Mouse (Mus musculus): Measurements from ENCODE around the gene Hoxd13.

Hoxd13 gene

GRCm38 (mm10) chr2:74694066-74694465, 26.0 kb downstream of the Hoxd13 start:
- CTCF ChIA-PET = no interaction called here

DNA sequence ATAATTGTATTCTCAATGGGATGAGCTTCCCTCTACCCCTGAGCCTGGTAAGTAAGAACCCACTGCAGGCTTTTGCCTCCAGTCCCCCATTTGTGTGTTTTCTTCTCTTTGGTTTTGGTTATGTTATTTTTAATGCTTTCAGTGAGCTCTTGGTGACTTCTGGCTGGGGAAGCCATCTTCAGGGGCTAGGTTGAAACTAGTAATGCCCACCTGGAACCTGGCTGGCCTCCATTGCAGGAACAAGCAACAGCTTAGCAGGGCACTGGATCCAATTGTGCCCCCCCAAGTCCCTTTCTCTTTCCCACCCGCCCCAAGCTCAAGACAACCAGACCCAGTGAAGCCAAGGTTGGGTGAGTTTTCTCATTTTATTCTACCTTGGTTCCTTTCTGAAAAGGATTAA, 27.3 kb downstream of the Hoxd13 start:
- CTCF ChIA-PET = no interaction called here

DNA sequence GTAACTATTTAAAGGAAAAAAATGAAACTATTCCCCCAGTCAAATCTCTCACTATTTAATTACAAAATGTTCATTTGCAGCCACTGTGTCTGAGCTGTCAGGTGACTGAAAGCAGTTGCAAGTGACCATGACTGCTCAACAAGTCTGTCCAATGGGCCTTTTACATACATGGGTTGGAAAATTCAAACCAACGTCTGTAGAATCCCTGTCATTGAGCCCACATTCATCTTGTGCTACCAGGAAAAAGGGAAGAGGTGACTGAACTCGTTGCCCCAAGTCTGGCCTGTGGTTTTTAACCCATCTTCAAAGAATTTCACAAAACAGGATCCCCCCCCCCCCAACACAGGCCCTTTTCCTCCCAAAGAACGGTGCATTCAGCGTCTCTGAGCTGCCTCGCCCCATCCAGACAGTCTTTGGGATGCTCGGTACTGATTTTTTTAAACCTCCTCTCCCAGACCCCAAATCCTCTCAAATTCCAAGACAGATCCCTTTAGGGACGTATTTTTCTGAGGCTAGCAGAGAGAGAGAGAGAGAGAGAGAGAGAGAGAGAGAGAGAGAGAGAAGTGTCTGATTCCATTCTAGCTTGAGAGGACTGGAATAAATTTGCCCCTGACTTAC, 27.8 kb downstream of the Hoxd13 start:
- CTCF ChIA-PET = no interaction called here

- CTCF ChIA-PET = no interaction called here
These were observed 28.6 kb downstream of the Hoxd13 start for GRCm38 (mm10) chr2:74696442-74697335.

- CTCF ChIA-PET = no interaction called here
These were observed 29.5 kb downstream of the Hoxd13 start, which contains the start of gene Hoxd9 for GRCm38 (mm10) chr2:74697567-74698121. TSS of gene Hoxd9 (plus strand) at chr2:74697727.

DNA sequence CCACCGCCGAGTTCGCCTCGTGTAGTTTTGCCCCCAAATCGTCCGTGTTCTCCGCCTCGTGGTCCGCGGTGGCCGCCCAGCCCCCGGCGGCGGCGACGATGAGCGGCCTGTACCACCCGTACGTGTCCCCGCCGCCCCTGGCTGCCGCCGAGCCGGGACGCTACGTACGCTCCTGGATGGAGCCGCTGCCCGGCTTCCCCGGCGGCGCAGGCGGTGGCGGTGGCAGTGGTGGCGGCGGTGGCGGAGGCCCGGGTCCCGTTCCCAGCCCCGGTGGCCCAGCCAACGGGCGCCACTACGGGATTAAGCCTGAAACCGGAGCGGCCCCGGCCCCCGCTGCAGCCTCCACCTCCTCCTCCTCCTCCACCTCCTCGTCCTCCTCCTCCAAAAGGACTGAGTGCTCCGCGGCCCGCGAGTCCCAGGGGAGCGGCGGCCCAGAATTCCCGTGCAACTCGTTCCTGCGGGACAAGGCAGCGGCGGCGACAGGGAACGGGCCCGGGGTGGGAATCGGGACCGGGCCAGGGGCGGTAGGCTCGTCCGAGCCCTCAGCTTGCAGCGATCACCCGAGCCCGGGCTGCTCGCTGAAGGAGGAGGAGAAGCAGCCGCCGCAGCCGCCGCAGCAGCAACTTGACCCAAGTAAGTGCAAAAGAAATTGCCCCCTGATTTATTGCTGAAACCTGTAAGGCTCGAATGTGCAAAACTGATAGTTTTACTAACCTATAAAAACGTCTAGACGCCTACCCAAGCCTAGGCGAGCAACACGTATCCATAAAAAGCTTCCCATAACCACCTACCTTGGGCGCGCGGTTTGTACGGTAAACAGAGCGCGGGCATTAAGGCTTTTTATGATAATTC, 30.3 kb downstream of the Hoxd13 start:
- CTCF ChIA-PET = interaction anchor here (0.7 kb wide), 1 partner anchor 249 kb away, joined by 3 read pairs; no protein-coding TSS in a partner anchor

DNA sequence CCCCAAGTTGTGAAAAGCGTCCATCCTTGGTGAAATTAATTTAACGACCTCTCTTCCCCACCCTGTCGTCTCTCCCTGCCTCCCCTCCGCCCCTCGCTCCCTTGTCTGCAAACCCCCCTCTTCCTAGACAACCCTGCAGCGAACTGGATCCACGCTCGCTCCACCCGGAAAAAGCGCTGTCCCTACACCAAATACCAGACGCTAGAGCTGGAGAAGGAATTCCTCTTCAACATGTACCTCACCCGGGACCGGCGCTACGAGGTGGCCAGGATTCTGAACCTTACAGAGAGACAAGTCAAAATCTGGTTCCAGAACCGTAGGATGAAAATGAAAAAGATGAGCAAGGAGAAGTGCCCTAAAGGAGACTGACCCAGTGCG, 30.9 kb downstream of the Hoxd13 start:
- CTCF ChIA-PET = interaction anchor here (0.7 kb wide), 1 partner anchor 250 kb away, joined by 3 read pairs; no protein-coding TSS in a partner anchor

DNA sequence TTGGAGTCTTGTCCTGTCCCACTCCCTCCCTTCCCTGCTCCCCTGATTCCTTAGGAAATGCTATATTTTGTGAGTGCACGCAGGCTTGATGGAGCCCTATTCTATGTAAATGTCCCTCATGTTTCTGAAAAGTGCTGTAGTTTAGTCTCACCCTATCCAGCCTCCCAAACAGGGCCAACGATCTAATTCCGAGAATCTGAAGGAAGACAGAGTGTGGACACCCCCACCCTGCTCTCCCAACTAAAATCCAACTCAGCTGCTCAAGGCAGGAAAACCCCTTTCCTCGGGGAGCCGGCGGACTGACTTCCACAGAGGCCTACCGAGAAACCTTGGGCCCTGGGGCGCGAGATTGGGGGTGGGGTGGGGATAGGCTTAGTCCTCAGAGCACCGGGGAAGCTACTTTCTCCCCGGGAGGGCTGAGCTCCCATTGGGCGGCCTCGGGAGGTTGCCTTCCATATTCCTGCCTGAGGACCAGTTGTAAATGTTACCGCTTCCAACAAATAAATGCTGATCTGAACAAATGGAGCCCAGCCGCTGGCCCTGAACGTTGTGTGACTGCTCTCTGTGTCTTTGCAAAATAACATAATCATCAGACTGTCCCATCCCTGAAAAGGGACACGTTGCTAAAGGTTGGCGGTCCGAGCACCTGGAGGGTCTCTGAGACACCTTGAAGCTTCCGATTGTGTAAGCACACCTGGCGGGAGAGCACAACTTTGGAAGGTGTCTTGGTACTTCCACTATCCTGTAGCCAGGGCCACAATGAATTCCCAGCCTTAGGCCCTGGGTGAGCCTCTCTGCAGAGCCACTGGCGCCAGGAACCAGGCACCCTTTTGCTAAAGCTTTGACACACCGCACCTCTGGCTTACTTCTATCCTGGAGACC, 31.8 kb downstream of the Hoxd13 start:
- CTCF ChIA-PET = no interaction called here

- CTCF ChIA-PET = interaction anchor here (0.6 to 0.9 kb wide), 3 partner anchors 263 to 1750 kb away, joined by 4 to 7 read pairs (median 6); no protein-coding TSS in a partner anchor
These were observed 32.5 kb downstream of the Hoxd13 start for GRCm38 (mm10) chr2:74700546-74701112.

- CTCF ChIA-PET = interaction anchor here (0.7 kb wide), 1 partner anchor 1758 kb away, joined by 4 read pairs; no protein-coding TSS in a partner anchor
These were observed 34.1 kb downstream of the Hoxd13 start for GRCm38 (mm10) chr2:74701949-74702819.

DNA sequence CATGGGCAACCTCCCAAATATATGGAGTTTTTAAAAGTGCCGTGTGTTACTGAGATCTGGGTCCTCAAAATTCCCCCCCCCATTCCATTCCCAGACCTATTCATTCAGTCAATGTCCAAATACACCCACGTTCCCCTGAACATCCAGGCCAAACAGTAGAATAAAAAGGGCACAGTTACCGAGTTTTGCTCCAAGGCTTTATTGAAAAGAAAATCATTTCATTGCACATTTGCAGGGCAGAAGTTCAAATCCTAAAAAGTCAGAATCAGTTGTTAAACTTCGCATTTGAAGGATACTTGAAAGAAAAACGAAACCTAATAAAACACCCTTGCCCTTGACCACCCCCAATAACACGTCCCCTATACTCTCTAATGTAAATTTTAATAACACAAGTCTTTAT, 34.7 kb downstream of the Hoxd13 start:
- CTCF ChIA-PET = no interaction called here

DNA sequence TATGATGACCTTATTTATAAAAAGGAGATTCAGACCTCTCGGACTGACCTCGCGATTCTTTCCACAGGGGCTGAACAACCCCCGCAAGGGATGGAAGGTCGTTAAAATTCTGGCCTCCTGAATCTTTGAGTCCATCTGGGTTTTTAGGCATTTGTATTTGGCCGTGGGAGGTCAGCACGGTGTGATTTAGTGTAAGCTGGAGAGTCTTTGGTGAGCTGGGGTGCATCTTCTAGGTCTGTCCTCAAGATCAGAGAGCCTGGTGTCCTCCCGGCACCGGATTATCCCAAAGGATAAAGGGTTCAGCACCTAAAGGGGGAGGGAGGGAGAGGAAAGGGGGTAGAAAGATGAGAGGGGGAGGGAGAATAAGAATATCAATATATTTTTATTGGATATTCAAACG, 35.2 kb downstream of the Hoxd13 start:
- CTCF ChIA-PET = no interaction called here

DNA sequence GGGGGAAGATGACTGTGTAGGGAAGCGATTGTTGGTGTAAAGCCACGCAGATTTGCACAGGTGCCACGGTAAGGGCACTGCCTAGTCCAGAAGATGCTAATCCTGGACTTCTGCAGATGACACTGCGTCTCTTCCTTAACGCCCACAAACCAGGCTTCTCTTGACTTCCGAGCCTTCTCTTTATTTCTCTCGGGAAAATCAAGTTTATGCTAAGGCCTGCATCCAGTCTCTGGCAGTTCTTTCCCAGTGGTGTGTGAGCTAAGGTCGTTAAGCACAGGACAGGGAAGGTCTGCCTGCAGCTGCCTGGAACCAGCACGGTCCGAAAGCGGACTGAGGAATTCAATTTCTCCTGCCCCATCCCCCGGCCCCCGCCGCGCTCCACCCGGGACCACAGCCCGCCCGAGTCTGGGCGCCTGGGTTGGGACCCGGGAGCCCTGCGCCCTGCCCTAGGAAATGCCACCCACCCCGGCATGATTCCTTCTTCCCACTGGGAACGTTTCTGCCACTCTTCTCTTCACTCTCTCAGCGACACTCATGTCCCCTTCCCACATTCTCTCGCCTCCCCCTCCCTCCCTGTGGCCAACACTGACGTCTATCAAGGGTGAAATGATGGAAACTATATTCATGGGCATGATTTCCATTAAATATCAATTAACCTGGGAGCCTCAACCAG, 35.7 kb downstream of the Hoxd13 start:
- CTCF ChIA-PET = interaction anchor here (0.6 kb wide), 1 partner anchor 75 kb away, joined by 3 read pairs; no protein-coding TSS in a partner anchor

DNA sequence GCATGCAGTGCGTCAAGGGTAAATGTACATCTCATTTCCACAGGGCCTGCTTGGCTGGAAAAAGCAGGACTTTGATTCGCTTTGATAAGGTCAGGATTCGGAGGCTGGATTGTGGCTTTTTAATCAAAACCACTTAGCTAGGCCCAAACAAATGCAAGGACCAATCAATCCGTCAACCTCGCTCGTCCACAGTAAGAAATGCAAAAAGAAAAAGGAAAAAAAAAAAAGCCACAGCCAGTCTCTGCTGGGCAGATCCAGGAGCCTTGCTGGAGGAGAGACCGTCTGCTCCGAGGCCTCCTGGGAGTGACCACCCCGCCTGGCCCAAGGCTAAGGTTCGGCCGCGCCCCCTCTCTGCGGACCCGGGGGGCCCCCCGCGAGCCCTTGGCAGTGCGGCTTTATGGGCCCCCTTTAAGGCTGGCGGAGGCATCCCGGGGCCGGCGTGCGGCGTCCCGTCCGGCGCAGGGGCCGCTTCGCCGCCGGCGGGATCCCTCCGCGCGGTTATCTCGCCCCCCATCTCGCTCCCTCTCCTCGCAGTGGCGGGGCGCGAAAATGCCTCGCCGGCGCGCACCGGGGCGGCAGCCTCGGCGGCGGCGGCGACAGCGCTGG, 36.4 kb downstream of the Hoxd13 start, which contains the start of gene Hoxd8:
Gene Hoxd8, plus strand, starts transcription at position 223 of the 606 bp plus-strand sequence.
- CTCF ChIA-PET = interaction anchor here (0.5 to 0.6 kb wide), 2 partner anchors 74 to 446 kb away, joined by 3 read pairs; no protein-coding TSS in a partner anchor

DNA sequence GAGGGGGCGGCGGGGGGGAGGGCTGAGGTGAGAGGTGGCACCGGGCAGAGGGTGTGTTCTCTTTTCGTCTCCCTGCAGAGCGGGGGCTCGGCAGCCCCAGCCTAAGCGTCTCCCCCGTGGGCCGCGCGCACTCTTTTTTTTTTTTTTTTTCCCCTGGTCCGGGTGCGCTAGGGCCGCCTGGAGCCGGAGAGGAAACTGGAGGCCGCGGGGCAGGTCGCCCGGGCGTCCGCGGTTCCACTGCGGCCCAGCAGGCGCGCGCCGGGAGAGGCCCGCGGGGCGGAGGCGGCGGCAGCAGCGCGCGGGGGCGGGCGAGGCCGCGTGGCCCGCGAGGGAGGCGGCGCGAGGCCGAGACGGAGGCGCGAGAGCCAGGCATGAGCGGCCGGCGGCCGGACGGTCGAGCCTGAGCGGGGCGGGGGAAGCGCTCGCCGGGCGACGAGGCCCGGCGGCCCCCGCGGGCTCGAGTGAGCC, 36.9 kb downstream of the Hoxd13 start:
- CTCF ChIA-PET = interaction anchor here (0.5 kb wide), 1 partner anchor 445 kb away, joined by 3 read pairs; no protein-coding TSS in a partner anchor

GRCm38 (mm10) chr2:74705467-74706089, 37.5 kb downstream of the Hoxd13 start:
- CTCF ChIA-PET = interaction anchor here (0.6 to 0.7 kb wide), 2 partner anchors 25 to 793 kb away, joined by 4 to 6 read pairs; no protein-coding TSS in a partner anchor

- CTCF ChIA-PET = interaction anchor here (0.7 kb wide), 1 partner anchor 24 kb away, joined by 4 read pairs; no protein-coding TSS in a partner anchor
These were observed 38.4 kb downstream of the Hoxd13 start for GRCm38 (mm10) chr2:74706393-74706960.
